Mouse (Mus musculus) thymus, postnatal 0 days (tissue): ENCODE measurements around the gene Otog. TPM values are rescaled to one million over a fixed set of nuclear protein-coding genes. Genes with fewer than 3 reads are reported as not detected.

Experiments
- polyA plus RNA-seq: library from polyadenylated mRNA; unstranded; fragments of >200 nt; fragmentation: Nextera tagmentation; extraction: Ambion mirVana; gene quantifications from 2 replicates; pipeline ENCODE4 v1.2.1, GENCODE M21; 2015

The Otog gene
- polyA plus RNA-seq, 1 experiment from 2014 or later = 0.12 TPM

Other genes starting within 250 kb of the Otog start
- 0.13 TPM in 1 of 2 replicates, not detected in the other for gene Abcc6, start 210.7 kb upstream of the Otog start, polyA plus RNA-seq
- 24.9 and 29.7 TPM in 2 replicates for gene Nomo1, start 207.3 kb upstream of the Otog start, polyA plus RNA-seq
- 0.05 and 0.10 TPM in 2 replicates for gene Kcnj11, start 140.2 kb upstream of the Otog start, polyA plus RNA-seq
- 1.0 and 1.1 TPM in 2 replicates for gene Abcc8, start 61.0 kb upstream of the Otog start, polyA plus RNA-seq
- 0.32 and 0.46 TPM in 2 replicates for gene Ush1c, start 2.5 kb upstream of the Otog start, polyA plus RNA-seq
- 0.21 and 0.23 TPM in 2 replicates for gene Myod1, start 135.5 kb downstream of the Otog start, polyA plus RNA-seq
- 0.09 and 0.27 TPM in 2 replicates for gene Kcnc1, start 155.5 kb downstream of the Otog start, polyA plus RNA-seq